Mouse (Mus musculus) limb, embryonic 14.5 days (tissue): ENCODE measurements around the gene Rbm10. TPM values are rescaled to one million over a fixed set of nuclear protein-coding genes. Genes with fewer than 3 reads are reported as not detected.

ENCODE experiments used
- ATAC-seq: fragments of 200-750 bp; cut with Nextera tagmentation; 2 replicates; pipeline ENCODE4 v1.8.0; 2017; ENCODE audit warnings: low read depth, moderate number of reproducible peaks, moderate TSS enrichment; ENCODE audit not compliant: low FRiP score
- DNase-seq: peaks from one replicate; pipeline ENCODE4 v3.0.0-alpha.2; 2015; ENCODE audit warnings: low spot score
- H3K27ac ChIP-seq: fragments of 300-500 bp; sonication (generic); replicated peaks from 2 replicates; pipeline ENCODE4 v1.5.1; 2014; ENCODE audit warnings: low read depth, mild to moderate bottlenecking, low read length, moderate library complexity, mixed read lengths
- H3K27me3 ChIP-seq: fragments of 300-500 bp; sonication (generic); 2 replicates; pipeline ENCODE4 v1.6.1; 2014; ENCODE audit warnings: low read length, mixed read lengths; ENCODE audit not compliant: control insufficient read depth, insufficient read depth
- H3K36me3 ChIP-seq: fragments of 300-500 bp; sonication (generic); 2 replicates; pipeline ENCODE4 v1.6.1; 2014; ENCODE audit warnings: mild to moderate bottlenecking, low read length, moderate library complexity, mixed read lengths; ENCODE audit not compliant: control insufficient read depth, insufficient read depth
- H3K4me1 ChIP-seq: fragments of 300-500 bp; sonication (generic); 2 replicates; pipeline ENCODE4 v1.6.1; 2014; ENCODE audit warnings: antibody characterized with exemption, low read length, mixed read lengths; ENCODE audit not compliant: control insufficient read depth, insufficient read depth
- H3K4me2 ChIP-seq: fragments of 300-500 bp; sonication (generic); replicated peaks from 2 replicates; pipeline ENCODE4 v1.6.1; 2014; ENCODE audit warnings: low read depth, mild to moderate bottlenecking, low read length, moderate library complexity; ENCODE audit not compliant: severe bottlenecking
- H3K4me3 ChIP-seq: fragments of 300-500 bp; sonication (generic); replicated peaks from 2 replicates; pipeline ENCODE4 v1.5.1; 2014; ENCODE audit warnings: low read length
- H3K9ac ChIP-seq: fragments of 300-500 bp; sonication (generic); 2 replicates; pipeline ENCODE4 v1.6.1; 2014; ENCODE audit warnings: mild to moderate bottlenecking, low read depth, low read length, moderate library complexity; ENCODE audit not compliant: severe bottlenecking
- H3K9me3 ChIP-seq: fragments of 300-500 bp; sonication (generic); 2 replicates; pipeline ENCODE4 v1.6.1; 2016; ENCODE audit warnings: low read length; ENCODE audit not compliant: control insufficient read depth
- POLR2A ChIP-seq: fragments of 200-500 bp; IDR thresholded peaks from 2 replicates; pipeline ENCODE4 v1.8.0; 2012; ENCODE audit warnings: inconsistent platforms, mild to moderate bottlenecking, moderate library complexity, borderline replicate concordance; ENCODE audit not compliant: insufficient read depth, insufficient read length; ENCODE audit errors: extremely low read depth
- WGBS: fragments of 180-500 bp; shearing (Covaris S2); extraction: QIAGEN DNeasy Blood & Tissue Kit; methylation state at CpG from one replicate; pipeline ENCODE4 v1.1.7; 2014; 5-methylcytosine and 5-hydroxymethylcytosine counted together
- polyA plus RNA-seq, 2 experiments: library from polyadenylated mRNA; depleted of rRNA in 1 of 2; stranded (reverse) in 1 of 2; unstranded in 1 of 2; fragments of >200 nt; fragmentation: Nextera tagmentation in 1 of 2; extraction: Ambion mirVana in 1 of 2; gene quantifications; 2 replicates each; pipeline versions ENCODE4 v1.2.1 to v1.2.3; 2012 to 2014

The Rbm10 gene
- polyA plus RNA-seq, 2 experiments = 51.7 to 73.6 TPM

GRCm38 (mm10) chrX:20608500-20608899 is 8.8 kb upstream of the Rbm10 start:
- ATAC-seq (no peak), DNase-seq (no peak)
- no peak overlapping the region for H3K9ac ChIP-seq
- no peaks in the 10 kb centered on the region for H3K9me3 ChIP-seq
- no peak overlapping the region for H3K4me3 ChIP-seq
- no peaks in the 10 kb centered on the region for H3K4me1 ChIP-seq
- no peak for TF ChIP-seq POLR2A
- H3K27ac ChIP-seq = no peak overlapping the region
- no peak overlapping the region for H3K4me2 ChIP-seq
- H3K27me3 ChIP-seq = no peaks in the 10 kb centered on the region
- no peaks in the 10 kb centered on the region for H3K36me3 ChIP-seq
- WGBS = 87% methylated on average over 4 of the region's 4 CpGs

DNA sequence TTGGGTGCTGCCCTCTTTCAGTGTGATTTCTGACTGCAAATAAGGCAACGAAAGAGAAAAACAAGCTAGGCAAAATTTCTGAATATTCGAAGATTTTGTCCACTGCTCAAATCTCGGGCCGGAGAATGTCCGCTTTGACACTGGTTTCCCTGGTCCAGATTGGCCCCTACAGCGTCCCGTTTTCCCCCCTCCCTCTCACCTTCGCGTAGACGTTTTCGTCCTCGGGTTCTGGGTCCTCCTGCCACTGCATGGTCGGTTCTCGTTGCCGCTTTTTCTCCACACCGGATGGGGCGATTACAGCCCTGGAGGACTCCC is 485 bp upstream of the Rbm10 start:
- Histone ChIP-seq H3K36me3 (peaks cover 11% of the 10 kb centered on the region), H3K4me3 (peak overlapping the region; percentile 56), H3K4me1 (no peaks in the 10 kb centered on the region), H3K27ac (peak overlapping the region; percentile 85), H3K27me3 (no peaks in the 10 kb centered on the region), H3K9me3 (no peaks in the 10 kb centered on the region), H3K4me2 (peak overlapping the region; percentile 47), H3K9ac (peak overlapping the region; percentile 51)
- no peak for TF ChIP-seq POLR2A
- DNase-seq = no peak
- WGBS = 24% methylated on average over 17 of the region's 17 CpGs
- peak; percentile 38 for ATAC-seq

- Histone ChIP-seq H3K4me2 (peak overlapping the region; percentile 55), H3K36me3 (peaks cover 15% of the 10 kb centered on the region), H3K27me3 (no peaks in the 10 kb centered on the region), H3K9me3 (no peaks in the 10 kb centered on the region), H3K27ac (peak overlapping the region; percentile 85), H3K4me1 (no peaks in the 10 kb centered on the region), H3K9ac (peak overlapping the region; percentile 61), H3K4me3 (peak overlapping the region; percentile 56)
- ATAC-seq = peak; percentile 11
- no peak for TF ChIP-seq POLR2A
- DNase-seq = peak; percentile 17
- 20% methylated on average over 31 of the region's 31 CpGs for WGBS
These were observed 648 bp downstream of the Rbm10 start for GRCm38 (mm10) chrX:20617903-20618399.

GRCm38 (mm10) chrX:20638141-20638540 is 20.8 kb downstream of the Rbm10 start:
- no peaks in the 10 kb centered on the region for H3K4me1 ChIP-seq
- whole genome bisulfite sequencing = 94% methylated on average over 2 of the region's 2 CpGs
- peaks cover 56% of the 10 kb centered on the region for H3K36me3 ChIP-seq
- H3K27me3 ChIP-seq = no peaks in the 10 kb centered on the region
- DNase-seq (no peak), ATAC-seq (no peak)
- H3K27ac ChIP-seq = no peak overlapping the region
- no peak overlapping the region for H3K9ac ChIP-seq
- TF ChIP-seq POLR2A = no peak
- H3K4me3 ChIP-seq = no peak overlapping the region
- H3K4me2 ChIP-seq = no peak overlapping the region
- H3K9me3 ChIP-seq = no peaks in the 10 kb centered on the region

DNA sequence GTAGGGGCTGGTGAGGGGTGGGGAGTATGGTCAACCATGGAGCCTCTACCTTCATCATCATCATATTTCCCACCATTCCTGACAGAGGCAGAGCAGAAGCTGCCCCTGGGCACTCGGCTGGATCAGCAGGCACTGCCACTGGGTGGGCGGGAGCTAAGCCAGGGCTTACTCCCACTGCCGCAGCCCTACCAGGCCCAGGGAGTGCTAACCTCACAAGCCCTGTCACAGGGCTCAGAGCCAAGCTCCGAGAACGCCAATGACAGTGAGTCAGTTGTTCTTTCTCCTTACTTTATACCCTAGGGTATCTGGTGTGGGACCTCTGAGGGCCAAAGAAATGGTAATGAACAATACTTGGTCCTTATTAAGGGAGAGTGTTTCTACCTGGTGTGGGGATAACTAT is 27.5 kb downstream of the Rbm10 start:
- Histone ChIP-seq H3K4me2 (no peak overlapping the region), H3K27ac (no peak overlapping the region), H3K27me3 (no peaks in the 10 kb centered on the region), H3K4me1 (no peaks in the 10 kb centered on the region), H3K4me3 (no peak overlapping the region), H3K9me3 (no peaks in the 10 kb centered on the region), H3K36me3 (peaks cover 57% of the 10 kb centered on the region), H3K9ac (no peak overlapping the region)
- ATAC-seq (no peak), DNase-seq (no peak)
- TF ChIP-seq POLR2A = no peak
- 87% methylated on average over 5 of the region's 5 CpGs for WGBS

GRCm38 (mm10) chrX:20657593-20657992 is 40.3 kb downstream of the Rbm10 start:
- DNase-seq (no peak), ATAC-seq (no peak)
- peak overlapping the region; percentile 64 for H3K4me2 ChIP-seq

More at GRCm38 (mm10) chrX:20657593-20657992, 40.3 kb downstream of the Rbm10 start:
- H3K9me3 ChIP-seq = no peaks in the 10 kb centered on the region
- peak overlapping the region; percentile 48 for H3K4me3 ChIP-seq
- H3K27ac ChIP-seq = no peak overlapping the region
- H3K27me3 ChIP-seq = no peaks in the 10 kb centered on the region
- H3K4me1 ChIP-seq = no peaks in the 10 kb centered on the region
- WGBS = 29% methylated on average over 5 of the region's 5 CpGs
- H3K36me3 ChIP-seq = no peaks in the 10 kb centered on the region
- H3K9ac ChIP-seq = no peak overlapping the region
- TF ChIP-seq POLR2A = no peak
